Mouse (Mus musculus) right cerebral cortex, adult 2 months (tissue): ENCODE data around the gene Lrrc28.
A peak's percentile ranks its signal among the peaks of the same experiment; 100 is the strongest.

ENCODE experiments used
- DNase-seq, 2 experiments: peaks; one replicate each; pipeline ENCODE4 v3.0.0; 2021 to 2022; ENCODE audit warnings: low spot score in 2 of 2

Gene Lrrc28

DNA sequence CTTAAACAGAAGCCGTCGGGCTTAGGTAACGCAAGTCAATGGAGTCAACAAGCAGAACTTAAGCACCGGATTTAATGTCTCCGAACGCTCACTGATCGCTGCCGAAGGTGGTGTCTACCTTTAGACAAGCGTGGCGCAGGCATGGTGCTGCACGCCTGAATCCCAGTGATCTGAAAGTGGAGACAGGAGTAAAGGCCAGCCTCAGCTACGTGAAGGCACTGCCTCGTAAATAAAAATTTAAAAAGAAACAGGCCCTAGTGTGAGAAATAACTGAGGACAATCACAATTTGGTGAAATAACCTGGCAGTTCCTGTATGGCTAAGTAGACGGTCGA, 580 bp upstream of the Lrrc28 start:
- DNase-seq: no peak

GRCm38 (mm10) chr7:67644291-67644690, 777 bp downstream of the Lrrc28 start:
- no peak for DNase-seq

GRCm38 (mm10) chr7:67642955-67643354, 2.1 kb downstream of the Lrrc28 start:
- DNase-seq: no peak

DNA sequence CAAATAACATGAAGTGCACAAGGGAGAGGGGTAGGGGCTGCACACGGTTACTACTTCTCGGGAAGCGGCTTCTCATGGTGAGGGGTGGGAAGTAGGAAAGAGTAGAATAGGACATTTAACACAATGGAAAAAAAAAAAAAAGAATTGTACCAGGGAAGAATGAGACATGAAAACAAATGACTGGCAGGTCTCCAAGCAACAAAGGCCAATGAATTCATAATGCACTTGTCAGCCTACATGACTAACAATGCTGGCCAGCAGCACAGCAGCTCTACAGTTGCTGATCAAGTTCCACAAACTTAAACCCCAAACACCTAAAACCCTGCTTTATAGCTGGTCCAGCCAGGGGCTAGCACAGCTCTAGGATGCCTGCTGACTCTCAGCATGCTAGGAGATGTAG, 6.1 kb downstream of the Lrrc28 start:
- DNase-seq: no peak

GRCm38 (mm10) chr7:67636161-67636560, 8.9 kb downstream of the Lrrc28 start:
- DNase-seq: no peak

- no peak for DNase-seq
These were observed 10.9 kb downstream of the Lrrc28 start for GRCm38 (mm10) chr7:67634210-67634609.

DNA sequence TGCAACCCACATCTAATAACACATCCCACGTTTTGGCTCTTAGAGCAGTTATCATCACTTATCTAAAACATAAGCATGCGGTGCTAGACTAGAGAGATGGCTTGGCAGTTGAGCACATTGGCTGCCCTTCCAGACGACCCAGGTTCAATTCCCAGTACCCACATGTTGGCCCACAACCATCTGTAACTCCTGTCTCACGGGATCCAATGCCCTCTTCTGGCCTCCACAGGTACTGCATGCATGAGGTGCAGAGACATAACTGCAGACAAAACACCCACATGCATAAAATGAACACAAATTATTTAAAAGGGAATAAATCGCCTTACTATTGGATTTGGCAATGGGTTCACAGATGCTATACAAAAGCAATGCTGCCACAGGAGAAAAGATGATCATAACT, 12.7 kb downstream of the Lrrc28 start:
- no peak for DNase-seq

DNA sequence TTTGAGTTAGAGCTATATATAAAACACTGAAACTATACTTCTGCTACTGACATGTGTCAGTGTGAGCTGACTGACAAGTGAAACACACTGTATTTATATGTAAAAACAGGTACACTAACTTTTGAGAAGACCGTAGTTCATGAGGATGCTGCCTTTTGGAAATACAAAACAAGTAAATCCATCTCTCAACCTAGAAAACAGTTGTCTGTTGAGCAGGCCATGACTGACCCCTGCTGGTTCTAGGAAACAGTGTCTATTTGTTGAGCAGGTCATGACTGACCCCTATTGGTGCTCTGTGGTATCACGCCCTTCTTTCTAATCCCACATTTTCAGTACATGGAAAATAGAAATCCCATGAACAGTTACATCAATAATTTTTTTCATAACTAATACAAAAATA, 14.3 kb downstream of the Lrrc28 start:
- peak; percentile 82 to 89 for DNase-seq

DNA sequence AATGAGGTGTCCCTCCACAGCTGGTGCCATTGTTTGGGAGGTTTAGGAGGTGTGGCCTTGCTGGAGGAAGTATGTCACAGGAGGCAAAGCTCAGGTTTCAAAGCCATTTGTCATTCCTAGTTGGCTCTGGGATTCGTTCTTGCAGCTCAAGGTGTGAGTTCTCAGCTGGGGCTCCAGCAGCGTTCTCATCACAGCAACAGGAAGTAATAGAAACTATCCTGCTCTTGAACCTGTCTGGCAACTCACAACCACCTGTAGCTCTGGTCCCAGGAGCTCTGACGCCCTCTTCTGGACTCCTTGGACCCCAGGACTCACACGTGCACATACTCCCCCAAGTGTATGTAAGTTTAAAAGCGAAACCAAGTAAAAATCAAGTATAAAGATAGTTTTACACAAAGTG, 15.4 kb downstream of the Lrrc28 start:
- no peak for DNase-seq

DNA sequence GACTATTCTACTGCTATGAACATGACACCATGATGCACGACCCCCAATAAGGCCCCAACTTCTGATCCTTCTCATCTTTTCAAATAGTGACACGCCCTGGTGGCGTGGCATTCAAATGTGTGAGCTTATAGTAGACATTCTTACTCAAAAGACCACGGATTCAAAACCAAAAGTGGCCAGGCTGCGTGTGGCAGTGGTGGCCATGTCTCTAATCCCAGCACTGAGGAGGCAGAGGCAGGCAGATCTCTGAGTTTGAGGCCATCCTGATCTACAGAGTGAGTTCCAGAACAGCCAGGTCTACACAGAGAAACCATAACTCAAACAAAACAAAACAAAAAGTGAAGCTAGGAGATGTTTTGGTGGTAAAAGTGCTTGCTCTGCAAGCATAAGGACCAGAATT, 18.4 kb downstream of the Lrrc28 start:
- no peak for DNase-seq

- DNase-seq: no peak
These were observed 22.9 kb downstream of the Lrrc28 start for GRCm38 (mm10) chr7:67622151-67622550.

DNA sequence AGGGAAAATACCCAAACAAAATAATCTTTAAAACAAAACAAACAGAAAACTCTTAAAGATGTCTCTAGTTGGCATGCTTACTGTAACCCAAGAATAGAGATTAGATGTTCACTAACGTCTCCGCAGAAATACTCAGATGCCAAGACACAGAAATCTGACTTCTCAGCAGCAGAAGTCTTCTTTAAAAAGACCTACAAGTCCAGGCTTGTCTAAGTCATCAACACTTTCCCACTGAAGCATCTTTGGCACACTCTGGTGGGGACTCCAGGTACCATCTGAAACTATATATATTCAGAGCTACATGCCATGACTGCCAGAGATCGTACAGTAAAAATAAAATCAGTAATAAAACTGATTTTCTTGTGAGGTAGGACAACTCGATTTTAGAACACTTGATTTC, 25.2 kb downstream of the Lrrc28 start:
- DNase-seq: peak in 1 of 2 experiments; percentile 56

GRCm38 (mm10) chr7:67618316-67618715, 26.8 kb downstream of the Lrrc28 start:
- DNase-seq: no peak

DNA sequence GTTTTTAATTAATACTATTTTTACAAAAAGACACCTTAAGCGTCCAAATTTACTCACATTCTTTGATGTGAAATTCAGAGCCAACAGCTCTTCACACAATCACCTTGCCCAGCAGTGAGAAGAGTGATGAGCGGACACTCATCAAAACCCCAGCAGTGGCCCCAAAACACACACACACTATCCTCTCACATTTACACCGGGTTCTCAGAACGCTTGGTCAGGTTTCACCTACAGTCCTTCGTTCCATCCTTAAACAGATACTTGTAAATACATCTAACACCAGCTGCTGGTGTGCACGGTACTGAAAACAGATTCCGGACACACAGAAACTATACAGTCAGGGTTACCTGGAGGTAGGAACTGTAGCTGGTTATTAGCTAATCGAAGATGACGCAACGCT, 27.4 kb downstream of the Lrrc28 start:
- no peak for DNase-seq

DNA sequence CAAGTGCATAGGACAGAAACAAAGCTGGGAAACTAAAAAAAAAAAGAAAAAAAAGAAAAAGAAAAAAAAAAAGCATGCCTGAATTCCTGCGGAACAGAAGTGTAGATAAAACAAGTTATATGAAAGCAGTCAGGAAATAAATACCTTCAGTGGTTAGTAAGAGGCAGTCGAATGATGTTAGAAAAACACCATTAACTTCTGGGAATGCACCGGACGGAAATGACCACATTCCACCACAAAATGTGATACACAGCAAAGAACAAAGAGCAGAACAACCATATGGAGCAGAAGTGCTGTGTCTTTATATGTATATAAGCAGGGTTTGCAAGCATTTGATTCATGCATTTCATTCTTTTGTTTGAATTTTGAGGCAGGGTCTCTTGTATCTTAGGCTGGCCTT, 28.2 kb downstream of the Lrrc28 start:
- DNase-seq: no peak

DNA sequence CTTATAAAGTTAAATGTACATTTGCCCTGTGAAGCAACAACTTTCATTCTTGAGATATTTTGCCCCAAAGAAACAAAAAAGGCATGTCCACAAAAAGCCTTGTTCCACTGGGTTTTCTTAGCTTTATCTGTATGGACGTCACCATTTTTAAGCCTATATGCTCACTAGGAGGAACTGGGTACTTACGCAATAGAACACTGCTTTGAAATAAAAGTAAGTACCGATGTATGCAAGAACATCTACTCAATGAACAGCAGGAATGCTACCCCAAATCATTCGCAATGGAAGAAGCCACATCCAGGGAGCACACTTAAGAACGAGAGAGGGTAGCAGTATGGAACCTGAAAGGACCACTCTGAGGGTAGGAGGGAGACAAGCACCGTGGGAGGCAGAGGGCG, 30.6 kb downstream of the Lrrc28 start:
- DNase-seq: no peak

DNA sequence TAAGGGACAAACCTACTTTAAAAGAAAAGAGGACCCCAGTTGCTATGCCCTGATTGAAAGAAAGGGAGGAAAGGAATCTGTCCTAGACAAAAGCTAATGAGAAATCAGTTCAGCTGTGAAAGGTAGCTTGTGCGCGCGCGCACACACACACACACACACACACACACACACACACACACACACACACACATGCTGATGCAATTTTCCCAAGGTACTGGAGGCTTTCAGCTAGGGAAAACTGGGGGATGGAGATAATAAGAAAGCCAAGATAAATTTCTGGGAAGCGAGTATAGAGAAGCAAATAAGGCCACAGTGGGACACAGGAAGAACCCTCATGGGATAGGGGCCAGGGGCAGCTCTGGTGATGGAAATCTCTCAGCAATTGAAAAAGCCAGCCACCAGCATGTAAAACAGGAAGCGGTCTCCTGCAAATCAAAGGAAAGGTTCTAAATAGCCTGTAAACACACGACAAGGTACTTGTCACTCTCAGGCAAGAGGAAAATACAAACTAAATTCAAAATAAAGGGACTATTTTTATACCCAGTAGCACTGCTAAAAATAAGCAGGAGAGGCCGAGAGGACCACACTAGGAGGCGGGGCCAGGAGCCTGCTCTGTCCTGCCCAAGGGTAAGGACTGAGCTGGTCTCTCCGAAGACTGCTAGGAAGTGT, 31.1 kb downstream of the Lrrc28 start:
- no peak for DNase-seq

GRCm38 (mm10) chr7:67608348-67609024, 36.6 kb downstream of the Lrrc28 start:
- DNase-seq: no peak

- DNase-seq: no peak
These were observed 37.3 kb downstream of the Lrrc28 start for GRCm38 (mm10) chr7:67607669-67608347.

GRCm38 (mm10) chr7:67606250-67606649, 38.8 kb downstream of the Lrrc28 start:
- DNase-seq: no peak

GRCm38 (mm10) chr7:67605114-67605513, 40.0 kb downstream of the Lrrc28 start:
- DNase-seq: no peak

DNA sequence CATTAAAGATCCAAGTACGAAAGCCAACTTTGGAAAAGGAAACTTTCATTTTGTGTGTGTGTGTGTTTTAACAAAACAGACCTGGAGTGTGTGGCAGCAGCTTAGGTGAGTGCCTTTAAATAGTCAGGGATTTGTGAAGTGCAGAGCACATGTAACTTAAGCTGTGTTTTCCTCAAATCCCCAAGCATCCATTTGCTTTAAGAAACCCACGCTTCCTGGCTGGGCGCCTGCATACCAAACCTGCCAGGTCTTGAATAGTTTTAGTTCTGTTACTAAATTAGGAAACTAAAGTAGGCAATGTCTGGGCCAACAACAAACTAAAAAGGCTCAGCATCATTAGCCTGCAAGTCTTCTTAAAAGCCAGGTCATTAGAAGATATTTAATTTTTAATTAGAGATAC, 47.0 kb downstream of the Lrrc28 start:
- DNase-seq: peak; percentile 74 to 85

DNA sequence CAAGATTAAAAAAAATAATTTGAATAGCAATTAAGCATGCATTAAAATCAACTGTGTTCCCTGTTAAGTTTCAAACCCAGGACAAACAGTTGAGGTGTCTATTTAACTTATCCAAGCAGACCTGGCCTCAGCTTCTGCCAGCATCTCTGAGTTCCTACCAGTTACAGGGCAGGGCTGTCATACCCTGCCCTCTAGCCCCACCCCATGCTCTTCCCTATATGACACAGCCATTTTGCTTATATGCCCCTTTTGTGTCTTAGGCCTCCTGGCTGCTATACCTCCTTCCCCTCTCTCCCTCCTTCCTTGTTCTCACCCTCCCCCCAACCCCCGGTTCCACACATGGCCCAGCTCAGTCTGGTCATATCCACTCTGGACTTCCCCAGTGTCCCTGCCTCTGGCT, 48.1 kb downstream of the Lrrc28 start:
- no peak for DNase-seq
